Mouse (Mus musculus) limb, embryonic 14.5 days (tissue): ENCODE results near the gene Nrxn3. TPM values are rescaled to one million over a fixed set of nuclear protein-coding genes. Genes with fewer than 3 reads are reported as not detected.
A peak's percentile ranks its signal among the peaks of the same experiment; 100 is the strongest.

Experiments
- ATAC-seq: fragments of 200-750 bp; cut with Nextera tagmentation; 2 replicates; pipeline ENCODE4 v1.8.0; 2017; ENCODE audit warnings: low read depth, moderate number of reproducible peaks, moderate TSS enrichment; ENCODE audit not compliant: low FRiP score
- DNase-seq: peaks from one replicate; pipeline ENCODE4 v3.0.0-alpha.2; 2015; ENCODE audit warnings: low spot score
- H3K27ac ChIP-seq: fragments of 300-500 bp; sonication (generic); replicated peaks from 2 replicates; pipeline ENCODE4 v1.5.1; 2014; ENCODE audit warnings: low read depth, mild to moderate bottlenecking, low read length, moderate library complexity, mixed read lengths
- H3K27me3 ChIP-seq: fragments of 300-500 bp; sonication (generic); 2 replicates; pipeline ENCODE4 v1.6.1; 2014; ENCODE audit warnings: low read length, mixed read lengths; ENCODE audit not compliant: control insufficient read depth, insufficient read depth
- H3K36me3 ChIP-seq: fragments of 300-500 bp; sonication (generic); 2 replicates; pipeline ENCODE4 v1.6.1; 2014; ENCODE audit warnings: mild to moderate bottlenecking, low read length, moderate library complexity, mixed read lengths; ENCODE audit not compliant: control insufficient read depth, insufficient read depth
- H3K4me1 ChIP-seq: fragments of 300-500 bp; sonication (generic); 2 replicates; pipeline ENCODE4 v1.6.1; 2014; ENCODE audit warnings: antibody characterized with exemption, low read length, mixed read lengths; ENCODE audit not compliant: control insufficient read depth, insufficient read depth
- H3K4me2 ChIP-seq: fragments of 300-500 bp; sonication (generic); replicated peaks from 2 replicates; pipeline ENCODE4 v1.6.1; 2014; ENCODE audit warnings: low read depth, mild to moderate bottlenecking, low read length, moderate library complexity; ENCODE audit not compliant: severe bottlenecking
- H3K4me3 ChIP-seq: fragments of 300-500 bp; sonication (generic); replicated peaks from 2 replicates; pipeline ENCODE4 v1.5.1; 2014; ENCODE audit warnings: low read length
- H3K9ac ChIP-seq: fragments of 300-500 bp; sonication (generic); 2 replicates; pipeline ENCODE4 v1.6.1; 2014; ENCODE audit warnings: mild to moderate bottlenecking, low read depth, low read length, moderate library complexity; ENCODE audit not compliant: severe bottlenecking
- H3K9me3 ChIP-seq: fragments of 300-500 bp; sonication (generic); 2 replicates; pipeline ENCODE4 v1.6.1; 2016; ENCODE audit warnings: low read length; ENCODE audit not compliant: control insufficient read depth
- POLR2A ChIP-seq: fragments of 200-500 bp; IDR thresholded peaks from 2 replicates; pipeline ENCODE4 v1.8.0; 2012; ENCODE audit warnings: inconsistent platforms, mild to moderate bottlenecking, moderate library complexity, borderline replicate concordance; ENCODE audit not compliant: insufficient read depth, insufficient read length; ENCODE audit errors: extremely low read depth
- WGBS: fragments of 180-500 bp; shearing (Covaris S2); extraction: QIAGEN DNeasy Blood & Tissue Kit; methylation state at CpG from one replicate; pipeline ENCODE4 v1.1.7; 2014; 5-methylcytosine and 5-hydroxymethylcytosine counted together
- polyA plus RNA-seq, 2 experiments: library from polyadenylated mRNA; depleted of rRNA in 1 of 2; stranded (reverse) in 1 of 2; unstranded in 1 of 2; fragments of >200 nt; fragmentation: Nextera tagmentation in 1 of 2; extraction: Ambion mirVana in 1 of 2; gene quantifications; 2 replicates each; pipeline versions ENCODE4 v1.2.1 to v1.2.3; 2012 to 2014

The Nrxn3 gene
- polyA plus RNA-seq, 2 experiments = 0.74 to 1.4 TPM

DNA sequence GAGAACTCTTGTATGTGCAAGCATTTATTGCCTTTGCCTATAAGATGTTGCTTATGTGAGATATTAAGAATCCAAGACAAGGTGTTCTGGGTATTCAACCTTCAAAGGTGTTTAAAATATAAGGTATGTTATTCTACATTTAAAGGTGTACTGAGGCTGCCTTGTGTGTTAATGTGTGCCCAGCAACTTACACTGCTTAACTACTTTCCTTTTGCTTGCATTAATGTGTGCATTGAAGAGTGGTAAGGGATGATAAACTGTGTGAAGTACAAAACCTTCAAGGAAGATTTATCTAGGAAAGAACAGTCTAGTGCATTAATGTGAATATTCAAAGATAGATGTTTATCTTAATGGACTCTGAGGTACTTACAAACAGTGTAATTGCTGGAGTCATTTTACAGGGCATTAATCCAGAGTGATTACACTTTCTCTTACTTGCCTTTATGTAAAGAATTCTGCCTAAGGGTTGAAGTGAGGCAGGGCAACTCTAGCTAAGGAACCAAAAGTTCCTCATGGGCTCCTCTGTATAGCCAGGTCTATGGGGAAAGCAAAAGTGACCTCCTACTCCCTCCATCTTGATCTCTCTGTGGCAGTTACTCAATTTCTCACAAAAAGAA is 1548.2 kb downstream of the Nrxn3 start:
- ATAC-seq (no peak), DNase-seq (no peak)
- Histone ChIP-seq H3K4me2 (no peak overlapping the region), H3K4me3 (no peak overlapping the region), H3K9me3 (no peaks in the 10 kb centered on the region), H3K36me3 (no peaks in the 10 kb centered on the region), H3K27ac (no peak overlapping the region), H3K9ac (no peak overlapping the region), H3K4me1 (no peaks in the 10 kb centered on the region), H3K27me3 (no peaks in the 10 kb centered on the region)
- no peak for TF ChIP-seq POLR2A

DNA sequence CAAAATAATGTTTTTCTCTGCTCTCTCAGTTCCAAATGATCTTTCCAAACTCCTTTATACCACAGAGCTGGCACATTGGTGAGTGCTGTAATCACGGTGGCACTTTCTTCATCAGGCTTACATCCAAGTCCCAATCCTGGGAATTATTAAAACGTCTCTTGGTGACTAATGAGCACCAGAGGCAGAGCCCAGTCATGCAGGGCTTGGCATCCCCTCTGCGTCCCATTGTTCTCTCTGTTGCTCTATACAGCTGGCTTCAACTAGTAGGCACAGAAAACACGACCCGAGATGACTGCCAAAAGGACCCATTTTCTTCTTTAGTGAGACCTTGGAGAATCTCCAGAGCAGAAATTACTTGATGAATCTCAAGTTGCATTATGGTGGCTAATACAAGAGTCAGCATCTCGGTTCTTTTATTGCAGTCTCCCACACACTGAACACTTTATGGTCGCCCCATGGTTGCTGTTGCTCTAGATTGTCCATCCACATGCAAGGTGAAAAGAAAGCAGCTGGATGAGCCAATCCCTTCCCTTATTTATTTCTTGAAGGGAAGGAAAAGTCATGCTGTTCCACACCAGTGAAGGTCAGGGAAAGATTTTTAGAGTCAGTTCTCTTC is 1552.1 kb downstream of the Nrxn3 start:
- H3K27ac ChIP-seq = no peak overlapping the region
- TF ChIP-seq POLR2A = no peak
- no peaks in the 10 kb centered on the region for H3K27me3 ChIP-seq
- no peaks in the 10 kb centered on the region for H3K36me3 ChIP-seq
- WGBS = 54% methylated on average over 7 of the region's 7 CpGs
- H3K4me1 ChIP-seq = no peaks in the 10 kb centered on the region
- H3K9ac ChIP-seq = no peak overlapping the region
- H3K4me2 ChIP-seq = no peak overlapping the region
- DNase-seq (no peak), ATAC-seq (no peak)
- no peak overlapping the region for H3K4me3 ChIP-seq
- no peaks in the 10 kb centered on the region for H3K9me3 ChIP-seq

DNA sequence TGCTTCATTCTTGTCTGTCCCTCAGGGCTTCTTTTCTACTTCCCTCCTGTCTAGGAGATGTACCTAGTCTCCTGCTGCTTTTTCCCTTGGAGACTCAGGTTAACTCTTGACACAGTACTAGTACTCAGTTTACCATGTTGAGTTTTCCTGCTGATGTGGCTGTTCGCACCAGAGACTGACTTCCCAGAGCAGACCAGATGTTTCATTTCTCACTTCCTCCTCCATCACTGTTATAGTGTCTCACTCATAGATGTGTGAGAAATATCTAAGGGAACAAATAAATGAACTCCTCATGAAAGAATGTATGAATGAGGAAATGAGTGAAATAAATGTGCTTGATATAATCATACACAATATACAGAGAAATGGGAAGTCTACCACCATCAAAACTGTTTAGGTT is 1558.6 kb downstream of the Nrxn3 start:
- H3K36me3 ChIP-seq = no peaks in the 10 kb centered on the region
- H3K9ac ChIP-seq = no peak overlapping the region
- H3K9me3 ChIP-seq = no peaks in the 10 kb centered on the region
- H3K27ac ChIP-seq = no peak overlapping the region
- WGBS = 87% methylated on average over 1 of the region's 1 CpGs
- H3K4me1 ChIP-seq = no peaks in the 10 kb centered on the region
- DNase-seq (no peak), ATAC-seq (no peak)
- TF ChIP-seq POLR2A = no peak
- H3K4me3 ChIP-seq = no peak overlapping the region
- H3K27me3 ChIP-seq = no peaks in the 10 kb centered on the region
- H3K4me2 ChIP-seq = no peak overlapping the region

DNA sequence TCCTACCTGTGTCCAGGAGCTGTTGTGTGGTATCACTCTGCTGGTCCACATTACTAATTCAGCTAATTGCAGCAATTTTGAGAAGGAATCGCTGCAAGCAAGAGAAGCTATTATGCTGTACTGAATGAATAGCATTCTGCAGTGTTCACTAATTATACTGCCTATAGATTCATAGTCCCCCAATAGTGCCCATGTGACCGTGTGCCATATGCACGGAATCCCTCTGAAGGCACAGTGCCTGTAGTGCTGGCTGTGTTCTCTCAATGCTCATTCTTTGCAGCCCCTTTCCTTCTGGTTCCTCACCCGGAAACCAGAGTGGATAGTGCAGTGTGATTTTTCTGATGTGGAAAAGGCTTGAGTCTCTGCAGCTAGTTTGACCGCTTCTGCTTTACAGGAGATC is 1560.3 kb downstream of the Nrxn3 start:
- H3K36me3 ChIP-seq = no peaks in the 10 kb centered on the region
- no peak for TF ChIP-seq POLR2A
- H3K4me3 ChIP-seq = no peak overlapping the region
- WGBS = 81% methylated on average over 5 of the region's 5 CpGs
- H3K27ac ChIP-seq = no peak overlapping the region
- no peak for ATAC-seq
- no peak for DNase-seq
- no peak overlapping the region for H3K4me2 ChIP-seq
- H3K4me1 ChIP-seq = no peaks in the 10 kb centered on the region
- no peaks in the 10 kb centered on the region for H3K27me3 ChIP-seq
- no peak overlapping the region for H3K9ac ChIP-seq
- no peaks in the 10 kb centered on the region for H3K9me3 ChIP-seq

DNA sequence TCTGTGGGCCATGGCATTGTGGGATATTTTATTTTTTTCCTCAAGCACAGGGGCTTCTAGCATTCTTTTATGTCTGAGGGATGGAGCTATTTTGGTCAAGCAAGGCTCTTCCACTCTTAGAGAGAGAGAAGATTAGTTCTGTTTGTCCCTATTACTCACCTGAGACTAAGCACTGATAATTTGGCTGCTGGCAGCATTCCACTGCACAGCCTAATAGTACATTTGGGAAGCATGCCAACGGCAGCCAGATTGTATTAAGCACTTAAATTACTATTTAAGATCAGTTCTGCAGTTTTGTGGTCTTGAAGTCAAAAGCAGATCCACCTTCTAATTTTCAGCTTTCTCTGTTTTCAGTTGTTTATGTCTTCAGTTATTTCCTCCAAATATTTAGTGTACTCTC is 1580.0 kb downstream of the Nrxn3 start:
- no peak overlapping the region for H3K27ac ChIP-seq
- TF ChIP-seq POLR2A = no peak
- H3K4me2 ChIP-seq = no peak overlapping the region
- no peaks in the 10 kb centered on the region for H3K9me3 ChIP-seq
- DNase-seq = peak; percentile 19
- no peak overlapping the region for H3K4me3 ChIP-seq
- no peak overlapping the region for H3K9ac ChIP-seq
- H3K4me1 ChIP-seq = no peaks in the 10 kb centered on the region
- 33% methylated on average over 1 of the region's 1 CpGs for WGBS
- no peaks in the 10 kb centered on the region for H3K27me3 ChIP-seq
- H3K36me3 ChIP-seq = no peaks in the 10 kb centered on the region
- ATAC-seq = no peak
